Mouse (Mus musculus) limb, embryonic 15.5 days (tissue): ENCODE data around the gene Prickle3. TPM values are rescaled to one million over a fixed set of nuclear protein-coding genes. Genes with fewer than 3 reads are reported as not detected.
A peak's percentile ranks its signal among the peaks of the same experiment; 100 is the strongest.
"Not testable (repeated sequence)": the region's sequence is repeated elsewhere in the genome, so short reads cannot be mapped to it uniquely, and the experiment has no call there.

Experiments
- ATAC-seq: fragments of 200-750 bp; cut with Nextera tagmentation; 2 replicates; pipeline ENCODE4 v1.8.0; 2017; ENCODE audit warnings: low read depth, moderate TSS enrichment; ENCODE audit not compliant: insufficient number of reproducible peaks, low FRiP score, low TSS enrichment
- H3K27ac ChIP-seq: fragments of 300-500 bp; sonication (generic); 2 replicates; pipeline ENCODE4 v1.5.1; 2015; ENCODE audit warnings: moderate library complexity, mild to moderate bottlenecking, inconsistent platforms
- H3K27me3 ChIP-seq: fragments of 300-500 bp; sonication (generic); 2 replicates; pipeline ENCODE4 v1.6.1; 2015; ENCODE audit warnings: inconsistent platforms
- H3K36me3 ChIP-seq: fragments of 300-500 bp; sonication (generic); 2 replicates; pipeline ENCODE4 v1.6.1; 2015; ENCODE audit warnings: inconsistent platforms
- H3K4me1 ChIP-seq: fragments of 300-500 bp; sonication (generic); 2 replicates; pipeline ENCODE4 v1.6.1; 2015; ENCODE audit warnings: inconsistent platforms
- H3K4me2 ChIP-seq: fragments of 300-500 bp; sonication (generic); 2 replicates; pipeline ENCODE4 v1.6.1; 2015; ENCODE audit warnings: mild to moderate bottlenecking, inconsistent platforms
- H3K4me3 ChIP-seq: fragments of 300-500 bp; sonication (generic); 2 replicates; pipeline ENCODE4 v1.5.1; 2015; ENCODE audit warnings: mild to moderate bottlenecking, inconsistent platforms
- H3K9ac ChIP-seq: fragments of 300-500 bp; sonication (generic); 2 replicates; pipeline ENCODE4 v1.6.1; 2015; ENCODE audit warnings: inconsistent platforms
- H3K9me3 ChIP-seq: fragments of 300-500 bp; sonication (generic); 2 replicates; pipeline ENCODE4 v1.6.1; 2016; ENCODE audit warnings: inconsistent platforms
- WGBS: fragments of 180-500 bp; shearing (Covaris S2); methylation state at CpG from one replicate; pipeline ENCODE4 v1.1.7; 2015; 5-methylcytosine and 5-hydroxymethylcytosine counted together
- polyA plus RNA-seq: library from polyadenylated mRNA; unstranded; fragments of >200 nt; fragmentation: Nextera tagmentation; extraction: Ambion mirVana; gene quantifications from 2 replicates; pipeline ENCODE4 v1.2.1, GENCODE M21; 2015

Prickle3 gene
- polyA plus RNA-seq, 1 experiment from 2014 or later = 17.7 TPM

DNA sequence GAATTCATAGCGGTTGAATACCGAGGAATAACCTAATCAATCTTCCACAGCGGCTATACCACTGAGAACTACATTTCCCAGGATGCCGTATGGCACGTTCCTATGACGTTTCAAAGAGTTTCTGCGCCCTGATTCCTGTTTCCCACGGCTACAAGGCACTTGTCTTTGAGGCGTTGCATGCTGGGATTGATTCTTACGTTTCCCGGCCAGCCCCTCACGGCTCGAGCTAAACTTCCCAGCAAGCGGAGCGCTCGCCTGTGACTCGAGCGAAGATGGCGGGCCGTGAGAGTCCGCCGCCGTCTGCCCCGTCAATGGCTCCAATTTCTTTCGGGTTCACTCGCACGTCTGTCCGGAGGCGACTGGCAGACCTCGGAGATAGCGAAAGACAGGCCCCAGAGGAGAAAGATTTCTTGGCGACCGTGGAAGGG lies 39.9 kb downstream of the Prickle3 start, which contains the start of gene Gpkow:
Gpkow (plus strand) TSS at position 178 of the 428 bp plus-strand sequence.
- H3K27ac ChIP-seq = 0 out of 2 replicates have a peak within 1 kb of the TSS, but pooled peaks have one; percentile 43

DNA sequence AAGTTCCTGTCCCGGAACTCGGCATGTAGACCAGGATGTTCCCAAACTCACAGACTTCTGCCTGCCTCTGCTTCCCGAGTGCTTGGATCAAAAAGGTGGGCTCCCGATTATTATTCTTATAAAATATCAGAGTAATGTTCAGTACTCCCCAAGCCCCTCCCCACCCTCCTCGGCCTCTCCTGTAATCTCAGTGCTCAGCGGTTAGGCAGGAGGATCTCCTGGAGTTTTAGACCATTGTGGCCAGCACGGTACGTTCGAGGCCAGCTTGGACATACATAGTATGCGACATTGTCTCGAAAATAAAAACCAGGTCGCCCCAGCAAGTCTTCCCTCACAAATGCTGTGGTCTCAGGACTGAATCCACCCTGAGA lies 56.7 kb downstream of the Prickle3 start:
- not testable (repeated sequence) for H3K9me3 ChIP-seq, H3K36me3 ChIP-seq, H3K27me3 ChIP-seq, H3K4me1 ChIP-seq
- WGBS = 27% methylated on average over 5 of the region's 12 CpGs
- H3K4me2 ChIP-seq = peak overlapping the region; percentile 39
- ATAC-seq = peak; percentile 9; the same call in 1 of the 2 replicates
- peak overlapping the region; percentile 35 for H3K4me3 ChIP-seq
- H3K27ac ChIP-seq = peak overlapping the region; percentile 11; the same call in 1 of the 2 replicates
- H3K9ac ChIP-seq = 0 out of 2 replicates have a peak overlapping the region, but pooled peaks have one; percentile 23

More for the DNA sequence above, 39.9 kb downstream of the Prickle3 start, which contains the start of gene Gpkow:
- Histone ChIP-seq H3K36me3 (peaks cover 11% of the 10 kb centered on the region; the same call in 1 of the 2 replicates), H3K4me2 (peak within 1 kb of the TSS; percentile 40), H3K9me3 (no peaks in the 10 kb centered on the region), H3K4me3 (peak within 1 kb of the TSS; percentile 54), H3K27me3 (no peaks in the 10 kb centered on the region), H3K4me1 (no peaks in the 10 kb centered on the region; the same call in 1 of the 2 replicates), H3K9ac (peak within 1 kb of the TSS; percentile 37; the same call in 1 of the 2 replicates)
- ATAC-seq = peak; percentile 92
- 15% methylated on average over 33 of the region's 33 CpGs for WGBS

DNA sequence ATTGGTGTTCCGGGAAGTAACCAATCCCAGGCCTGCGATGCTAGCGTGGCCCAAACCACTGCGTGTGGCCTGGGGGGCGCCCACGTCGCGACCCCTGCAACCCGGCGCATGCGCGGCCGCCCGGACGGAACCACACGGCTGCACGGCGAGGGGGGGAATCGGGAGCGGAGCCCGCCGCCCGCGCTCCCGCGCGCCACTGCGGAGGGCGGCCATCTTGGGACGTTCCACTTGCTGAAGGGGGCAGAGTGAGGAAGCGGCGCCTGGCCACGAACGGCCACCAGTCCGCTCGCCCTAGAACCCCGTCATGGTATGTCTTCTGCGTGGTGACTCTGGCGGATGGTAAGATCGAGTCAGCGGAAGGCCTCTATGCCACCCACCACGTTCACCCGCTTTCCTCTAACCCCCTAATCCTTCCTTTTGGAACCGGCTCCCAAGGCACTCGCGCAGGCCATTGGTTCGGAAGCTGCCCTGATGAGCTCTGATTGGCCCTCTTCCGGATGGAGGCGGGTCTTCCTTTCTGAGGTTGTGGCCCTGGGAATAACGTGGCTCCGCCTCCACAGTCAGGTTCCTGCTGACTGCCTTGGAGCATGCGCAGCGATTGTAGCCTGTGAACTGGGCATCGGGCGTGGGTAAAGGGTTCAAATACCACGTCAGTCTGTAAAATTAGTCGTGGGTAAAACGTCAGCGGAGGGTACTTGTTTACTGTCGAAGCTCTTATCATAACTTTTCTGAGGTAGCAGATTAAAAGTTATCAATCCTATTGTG lies 57.3 kb downstream of the Prickle3 start, which contains the start of gene Wdr45:
Wdr45 (plus strand) TSS at position 199 of the 765 bp plus-strand sequence.
- H3K9me3 ChIP-seq, H3K36me3 ChIP-seq, H3K4me1 ChIP-seq, H3K27me3 ChIP-seq: not testable (repeated sequence)
- WGBS = 27% methylated on average over 46 of the region's 60 CpGs
- H3K9ac ChIP-seq = 0 out of 2 replicates have a peak within 1 kb of the TSS, but pooled peaks have one; percentile 23
- peak within 1 kb of the TSS; percentile 39 for H3K4me2 ChIP-seq
- peak within 1 kb of the TSS; percentile 11; the same call in 1 of the 2 replicates for H3K27ac ChIP-seq
- peak within 1 kb of the TSS; percentile 35 for H3K4me3 ChIP-seq
- ATAC-seq = peak; percentile 97

DNA sequence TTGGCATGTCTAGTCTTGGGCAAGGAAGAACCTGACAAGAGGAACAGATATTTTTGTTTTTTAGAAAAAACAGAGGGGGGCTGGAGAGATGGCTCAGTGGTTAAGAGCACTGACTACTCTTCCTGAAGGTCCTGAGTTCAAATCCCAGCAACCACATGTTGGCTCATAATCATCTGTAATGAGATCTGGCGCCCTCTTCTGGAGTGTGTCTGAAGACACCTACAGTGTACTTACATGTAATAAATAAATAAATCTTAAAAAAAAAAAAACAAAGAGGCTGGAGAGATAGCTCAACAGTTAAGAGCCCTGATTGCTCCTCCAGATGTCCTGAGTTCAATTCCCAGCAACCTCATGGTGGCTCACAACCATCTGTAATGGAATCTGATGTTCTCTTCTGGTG lies 59.0 kb downstream of the Prickle3 start:
- not testable (repeated sequence) for H3K27ac ChIP-seq, H3K4me2 ChIP-seq, H3K9ac ChIP-seq, H3K36me3 ChIP-seq, H3K4me3 ChIP-seq, H3K9me3 ChIP-seq, H3K27me3 ChIP-seq, H3K4me1 ChIP-seq, ATAC-seq
- 38% methylated on average over 1 of the region's 1 CpGs for WGBS

Other genes starting within 250 kb of the Prickle3 start
- gene Foxp3, start 83.6 kb upstream of the Prickle3 start, polyA plus RNA-seq = not detected in 2 replicates
- 1.4 and 1.9 TPM in 2 replicates for gene Ppp1r3f, start 83.0 kb upstream of the Prickle3 start, polyA plus RNA-seq
- gene Ccdc22, start 51.7 kb upstream of the Prickle3 start, polyA plus RNA-seq = 27.8 and 28.4 TPM in 2 replicates
- gene Cacna1f, start 50.2 kb upstream of the Prickle3 start, polyA plus RNA-seq = 0.05 and 0.07 TPM in 2 replicates
- gene Syp, start 18.8 kb upstream of the Prickle3 start, polyA plus RNA-seq = 1.4 and 1.7 TPM in 2 replicates
- gene Plp2, start 14.1 kb downstream of the Prickle3 start, polyA plus RNA-seq = 205 and 217 TPM in 2 replicates
- gene Magix, start 24.0 kb downstream of the Prickle3 start, polyA plus RNA-seq = 0.47 and 1.1 TPM in 2 replicates
- gene Gpkow, start 39.9 kb downstream of the Prickle3 start, polyA plus RNA-seq = 36.6 and 40.3 TPM in 2 replicates
- gene Wdr45, start 57.1 kb downstream of the Prickle3 start, polyA plus RNA-seq = 39.2 and 41.0 TPM in 2 replicates
- gene Gm45208, start 65.0 kb downstream of the Prickle3 start, polyA plus RNA-seq = 0.20 TPM in 1 of 2 replicates, not detected in the other
- 80.8 and 86.1 TPM in 2 replicates for gene Praf2, start 71.2 kb downstream of the Prickle3 start, polyA plus RNA-seq
- gene Ccdc120, start 93.6 kb downstream of the Prickle3 start, polyA plus RNA-seq = 14.9 and 21.8 TPM in 2 replicates
- gene Tfe3, start 105.3 kb downstream of the Prickle3 start, polyA plus RNA-seq = 30.5 and 31.9 TPM in 2 replicates
- gene Gripap1, start 132.5 kb downstream of the Prickle3 start, polyA plus RNA-seq = 37.8 and 40.3 TPM in 2 replicates
- gene Kcnd1, start 165.0 kb downstream of the Prickle3 start, polyA plus RNA-seq = 1.3 TPM in 2 replicates
- 35.9 and 43.7 TPM in 2 replicates for gene Otud5, start 184.1 kb downstream of the Prickle3 start, polyA plus RNA-seq
- 4.8 and 5.1 TPM in 2 replicates for gene Pim2, start 221.0 kb downstream of the Prickle3 start, polyA plus RNA-seq
- 64.5 and 70.0 TPM in 2 replicates for gene Slc35a2, start 226.8 kb downstream of the Prickle3 start, polyA plus RNA-seq
- 117 and 124 TPM in 2 replicates for gene Pqbp1, start 242.0 kb downstream of the Prickle3 start, polyA plus RNA-seq
- gene Timm17b, start 242.1 kb downstream of the Prickle3 start, polyA plus RNA-seq = 157 and 170 TPM in 2 replicates